Mouse (Mus musculus): Measurements from ENCODE around the gene Rnf113a2.
A peak's percentile ranks its signal among the peaks of the same experiment; 100 is the strongest.

DNA sequence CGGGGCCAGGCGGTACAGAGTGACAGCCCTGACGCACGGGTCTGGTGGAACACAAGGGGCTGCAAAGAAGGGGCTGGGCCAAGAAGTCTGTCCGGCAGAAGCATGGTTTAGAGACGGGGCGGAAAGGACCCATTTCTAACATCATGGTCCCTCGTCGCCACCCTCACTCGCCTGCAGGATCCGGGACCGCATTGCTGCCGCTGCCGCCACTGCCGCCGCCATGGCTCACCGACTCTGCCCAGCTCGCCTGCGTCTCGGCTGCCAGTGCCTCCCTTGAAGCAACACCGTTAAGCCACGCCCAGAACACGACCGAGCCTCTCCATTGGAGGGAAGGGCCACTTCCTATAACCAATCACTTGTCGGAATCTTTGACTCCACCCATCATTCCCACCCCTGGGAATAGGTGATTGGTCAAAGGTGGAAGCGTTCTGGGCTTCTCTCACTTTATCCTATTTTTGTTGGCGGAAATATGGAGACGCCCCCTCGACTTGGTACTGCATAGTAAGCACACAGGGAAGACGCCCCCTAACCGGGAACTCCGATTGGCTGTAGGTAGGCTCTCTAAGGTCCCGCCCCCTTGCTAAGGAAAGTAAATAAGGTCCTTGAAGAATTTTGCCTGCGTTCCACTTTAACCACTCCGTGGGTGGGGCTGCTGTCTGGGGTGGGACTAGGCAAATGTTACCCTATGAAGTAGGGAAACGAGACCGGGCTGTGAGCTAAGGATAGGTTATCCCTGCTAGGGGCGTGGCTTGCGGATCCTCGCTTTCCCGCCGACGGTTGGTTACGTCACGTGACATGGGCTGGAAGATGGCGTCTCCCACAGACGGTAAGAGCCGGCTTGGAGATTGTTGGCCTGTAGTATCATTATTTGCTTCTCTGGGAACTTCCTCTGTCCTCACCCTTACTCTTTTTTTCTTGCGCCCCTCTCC is 34.0 kb downstream of the Rnf113a2 start, which contains the start of the genes Aldh6a1 and Lin52:
- peak; percentile 83 for TF ChIP-seq EP300 (IDR thresholded peaks at IDR 0.05; ENCODE audit: low read depth)
- no peak for TF ChIP-seq CTCF (IDR thresholded peaks at IDR 0.05; ENCODE audit: low read depth)

Data from heart, postnatal 0 days (tissue).